Mouse (Mus musculus) gonadal fat pad, adult 2 months (tissue): ENCODE measurements around the gene Olfr958. TPM values are rescaled to one million over a fixed set of nuclear protein-coding genes. Genes with fewer than 3 reads are reported as not detected.

Experiments
- DNase-seq: peaks from one replicate; pipeline ENCODE4 v3.0.0-alpha.2; 2012; ENCODE audit warnings: low read depth
- polyA plus RNA-seq: library from polyadenylated mRNA; depleted of rRNA; stranded (reverse); fragments of >200 nt; gene quantifications from 2 replicates; pipeline ENCODE4 v1.2.3, GENCODE M21; 2012; rRNA removed

Olfr958 gene
- polyA plus RNA-seq = not detected in 2 replicates

- no peak for DNase-seq
These were observed at the start of gene Olfr958 for GRCm38 (mm10) chr9:39553946-39554345. Gene Olfr958 (minus strand): TSS chr9:39554054.

- DNase-seq = no peak
These were observed 49.5 kb upstream of the Olfr958 start for GRCm38 (mm10) chr9:39603333-39603845.

- no peak for DNase-seq
These were observed 48.9 kb upstream of the Olfr958 start for GRCm38 (mm10) chr9:39602536-39603332.

- no peak for DNase-seq
These were observed 23.2 kb upstream of the Olfr958 start for GRCm38 (mm10) chr9:39577050-39577449.

GRCm38 (mm10) chr9:39575469-39575868, 21.6 kb upstream of the Olfr958 start, which contains the start of gene Olfr959:
Gene Olfr959 (minus strand): TSS chr9:39575569.
- no peak for DNase-seq

- DNase-seq = no peak
These were observed 4.4 kb upstream of the Olfr958 start for GRCm38 (mm10) chr9:39558349-39558647.

- DNase-seq = no peak
These were observed 3.9 kb upstream of the Olfr958 start for GRCm38 (mm10) chr9:39557529-39558348.

GRCm38 (mm10) chr9:39550806-39551205, 3.0 kb downstream of the Olfr958 start:
- DNase-seq = no peak

GRCm38 (mm10) chr9:39523616-39524285, 30.1 kb downstream of the Olfr958 start:
- no peak for DNase-seq

GRCm38 (mm10) chr9:39518595-39518994, 35.3 kb downstream of the Olfr958 start:
- no peak for DNase-seq

GRCm38 (mm10) chr9:39515531-39515930, 38.3 kb downstream of the Olfr958 start, which contains the start of gene Olfr957:
Gene Olfr957 (minus strand): TSS chr9:39515809.
- DNase-seq = no peak

- no peak for DNase-seq
These were observed 44.4 kb downstream of the Olfr958 start for GRCm38 (mm10) chr9:39509412-39509811.

- no peak for DNase-seq
These were observed 44.9 kb downstream of the Olfr958 start for GRCm38 (mm10) chr9:39508998-39509397.

Other genes starting within 250 kb of the Olfr958 start
- gene Olfr948, start 228.0 kb downstream of the Olfr958 start, polyA plus RNA-seq = not detected in 2 replicates
- gene Olfr951, start 166.6 kb downstream of the Olfr958 start, polyA plus RNA-seq = not detected in 2 replicates
- not detected in 2 replicates for gene Olfr952, start 126.9 kb downstream of the Olfr958 start, polyA plus RNA-seq
- gene Olfr954, start 97.4 kb downstream of the Olfr958 start, polyA plus RNA-seq = not detected in 2 replicates
- gene Olfr955, start 82.1 kb downstream of the Olfr958 start, polyA plus RNA-seq = not detected in 2 replicates
- not detected in 2 replicates for gene Olfr44, start 60.1 kb downstream of the Olfr958 start, polyA plus RNA-seq
- gene Olfr957, start 38.2 kb downstream of the Olfr958 start, polyA plus RNA-seq = not detected in 2 replicates
- not detected in 2 replicates for gene Olfr959, start 21.5 kb upstream of the Olfr958 start, polyA plus RNA-seq
- gene AW551984, start 50.3 kb upstream of the Olfr958 start, polyA plus RNA-seq = 0.32 and 0.46 TPM in 2 replicates
- gene Olfr148, start 56.6 kb upstream of the Olfr958 start, polyA plus RNA-seq = not detected in 2 replicates
- gene Olfr960, start 67.3 kb upstream of the Olfr958 start, polyA plus RNA-seq = not detected in 2 replicates
- not detected in 2 replicates for gene Olfr961, start 91.0 kb upstream of the Olfr958 start, polyA plus RNA-seq
- not detected in 2 replicates for gene Olfr963, start 113.2 kb upstream of the Olfr958 start, polyA plus RNA-seq
- gene Olfr149, start 153.1 kb upstream of the Olfr958 start, polyA plus RNA-seq = not detected in 2 replicates
- gene Olfr965, start 157.3 kb upstream of the Olfr958 start, polyA plus RNA-seq = not detected in 2 replicates
- gene Olfr150, start 176.9 kb upstream of the Olfr958 start, polyA plus RNA-seq = not detected in 2 replicates
- not detected in 2 replicates for gene Olfr967, start 192.2 kb upstream of the Olfr958 start, polyA plus RNA-seq
- gene Olfr968, start 229.2 kb upstream of the Olfr958 start, polyA plus RNA-seq = not detected in 2 replicates
- not detected in 2 replicates for gene Olfr969, start 236.9 kb upstream of the Olfr958 start, polyA plus RNA-seq